Mouse (Mus musculus) ovary, postnatal 14 days (tissue): ENCODE results near the gene Gdf11.
A peak's percentile ranks its signal among the peaks of the same experiment; 100 is the strongest.

ENCODE experiments used
- DNase-seq: peaks from one replicate; pipeline ENCODE4 v3.0.0; 2022; ENCODE audit warnings: low spot score

The Gdf11 gene

DNA sequence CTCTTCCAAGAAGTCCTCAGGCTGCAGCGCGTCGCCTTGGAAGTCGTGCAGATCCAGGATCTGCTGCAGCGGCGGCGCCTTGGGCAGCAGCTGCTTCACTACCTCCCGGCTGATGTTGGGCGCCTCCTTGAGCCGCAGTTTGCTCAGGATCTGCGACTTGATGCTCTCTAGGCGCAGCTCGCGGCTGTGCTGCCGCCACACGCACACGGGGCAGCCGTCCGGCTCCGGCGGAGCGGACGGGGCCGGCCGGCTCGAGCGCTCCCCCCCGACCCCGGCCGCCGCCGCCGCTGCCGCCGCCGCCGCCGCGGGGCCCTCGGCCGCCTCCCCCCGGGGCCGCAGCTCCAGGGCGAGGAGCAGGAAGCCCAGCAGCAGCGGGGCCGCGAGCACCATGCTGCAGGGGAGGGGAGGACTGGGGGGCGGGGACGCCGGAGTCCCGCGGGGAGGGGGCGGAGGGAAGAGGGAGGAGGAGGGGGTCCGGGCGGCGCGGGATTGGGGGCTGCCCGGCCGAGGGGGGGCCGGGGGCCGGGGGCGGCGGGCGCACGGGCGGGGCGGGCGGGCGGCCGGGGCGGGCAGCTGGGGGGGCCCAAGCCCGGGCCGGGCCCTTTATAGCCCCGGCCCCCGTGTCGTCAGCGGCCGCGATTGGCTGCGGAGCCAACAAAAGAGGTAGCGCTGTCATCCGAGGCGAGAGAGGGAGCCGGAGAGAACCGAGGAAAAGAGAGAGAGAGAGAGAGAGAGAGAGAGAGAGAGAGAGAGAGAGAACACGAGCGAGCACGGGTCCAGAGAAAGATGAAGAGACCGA lies at the start of gene Gdf11:
TSS of gene Gdf11 (minus strand) at position 423 of the 799 bp plus-strand sequence.
- no peak for DNase-seq

DNA sequence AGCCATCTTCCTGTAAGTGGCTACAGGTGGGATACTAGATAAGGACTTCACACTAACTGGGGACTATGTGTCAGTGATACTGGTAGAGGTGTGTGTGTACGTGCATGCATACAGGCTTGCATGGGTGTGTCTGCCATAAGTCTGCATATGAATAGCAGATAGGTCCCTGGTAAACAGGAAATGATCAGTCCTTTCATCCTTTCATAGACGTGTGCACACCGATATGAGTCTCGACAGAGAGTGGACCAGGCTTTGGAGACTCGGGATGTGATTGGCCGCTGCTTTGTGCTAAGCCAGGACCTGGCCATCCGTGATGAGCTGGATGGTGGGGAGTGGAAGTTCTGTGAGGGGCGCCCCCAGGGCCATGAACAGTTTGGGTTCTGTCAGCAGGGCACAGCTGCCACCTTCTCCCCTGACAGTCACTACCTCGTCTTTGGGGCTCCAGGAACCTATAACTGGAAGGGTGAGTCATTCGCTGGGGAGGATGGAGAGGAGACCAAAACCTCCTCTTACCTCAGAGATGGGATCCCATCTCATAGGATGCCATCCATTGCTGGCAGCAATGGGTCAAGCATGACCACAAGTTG lies 49.0 kb upstream of the Gdf11 start:
- no peak for DNase-seq

DNA sequence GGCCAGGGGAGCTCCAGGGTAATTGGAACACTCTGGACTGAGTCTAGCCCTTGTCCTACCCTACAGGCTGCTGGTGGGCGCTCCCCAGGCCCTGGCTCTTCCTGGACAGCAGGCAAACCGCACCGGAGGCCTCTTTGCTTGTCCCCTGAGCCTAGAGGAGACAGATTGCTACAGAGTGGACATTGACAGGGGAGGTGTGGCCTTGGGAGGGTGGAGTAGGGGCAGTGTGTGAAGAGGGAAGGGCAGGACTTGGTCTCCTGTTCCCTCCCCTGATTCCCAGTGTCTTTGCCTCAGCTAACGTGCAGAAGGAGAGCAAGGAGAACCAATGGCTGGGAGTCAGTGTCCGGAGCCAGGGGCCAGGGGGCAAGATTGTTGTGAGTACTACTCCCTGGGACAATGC lies 47.5 kb upstream of the Gdf11 start:
- DNase-seq = no peak

DNA sequence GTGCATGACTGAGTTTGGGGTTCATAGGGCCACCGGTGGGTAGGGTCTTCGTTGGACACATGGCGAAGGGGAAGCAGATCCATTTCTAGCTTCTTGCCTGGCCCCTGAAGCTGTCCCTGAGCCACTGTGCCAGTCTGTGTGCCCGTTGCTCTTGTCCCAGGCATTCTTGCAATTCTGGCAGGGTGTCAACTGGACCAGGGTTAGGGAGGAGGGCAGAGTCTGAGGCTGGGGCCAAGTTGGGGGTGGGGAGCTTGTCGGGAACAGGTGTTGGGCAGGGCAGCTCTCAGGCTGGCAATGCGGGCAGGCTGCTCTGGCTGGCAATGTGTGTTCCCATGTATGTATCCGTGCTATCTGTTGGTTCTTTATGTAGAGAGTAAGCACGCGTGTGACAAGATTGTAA lies 46.9 kb upstream of the Gdf11 start:
- DNase-seq = no peak

DNA sequence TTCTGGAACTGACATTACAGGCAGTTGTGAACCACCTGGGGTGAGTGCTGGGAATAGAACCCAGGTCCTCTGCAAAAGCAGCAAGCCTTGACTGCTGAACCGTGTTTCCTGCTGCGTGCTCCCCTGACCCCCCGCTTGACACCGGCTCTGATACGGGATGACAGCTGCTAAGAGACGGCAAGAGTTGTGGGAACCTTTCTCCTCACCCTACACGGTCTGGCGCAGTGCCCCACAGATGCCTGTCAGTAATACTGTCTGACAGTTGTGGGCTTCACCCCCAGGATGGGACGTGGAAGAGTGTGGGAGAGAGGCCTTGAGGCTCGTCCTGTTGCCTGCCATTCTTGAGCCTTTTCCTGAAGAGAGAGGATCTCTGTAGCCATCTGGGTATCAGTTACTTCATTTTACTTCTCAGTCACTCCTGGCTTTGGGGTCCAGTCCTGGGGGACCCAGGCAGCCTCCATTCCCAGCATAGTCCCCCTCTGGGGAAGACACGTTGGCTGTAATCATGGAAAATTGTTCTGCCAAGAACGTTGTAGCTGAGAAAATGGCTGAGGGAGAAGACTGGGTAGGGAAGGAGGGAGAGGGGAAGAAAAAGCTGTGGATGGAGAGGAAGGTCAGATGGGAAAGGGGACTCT lies 46.4 kb upstream of the Gdf11 start:
- DNase-seq = no peak

DNA sequence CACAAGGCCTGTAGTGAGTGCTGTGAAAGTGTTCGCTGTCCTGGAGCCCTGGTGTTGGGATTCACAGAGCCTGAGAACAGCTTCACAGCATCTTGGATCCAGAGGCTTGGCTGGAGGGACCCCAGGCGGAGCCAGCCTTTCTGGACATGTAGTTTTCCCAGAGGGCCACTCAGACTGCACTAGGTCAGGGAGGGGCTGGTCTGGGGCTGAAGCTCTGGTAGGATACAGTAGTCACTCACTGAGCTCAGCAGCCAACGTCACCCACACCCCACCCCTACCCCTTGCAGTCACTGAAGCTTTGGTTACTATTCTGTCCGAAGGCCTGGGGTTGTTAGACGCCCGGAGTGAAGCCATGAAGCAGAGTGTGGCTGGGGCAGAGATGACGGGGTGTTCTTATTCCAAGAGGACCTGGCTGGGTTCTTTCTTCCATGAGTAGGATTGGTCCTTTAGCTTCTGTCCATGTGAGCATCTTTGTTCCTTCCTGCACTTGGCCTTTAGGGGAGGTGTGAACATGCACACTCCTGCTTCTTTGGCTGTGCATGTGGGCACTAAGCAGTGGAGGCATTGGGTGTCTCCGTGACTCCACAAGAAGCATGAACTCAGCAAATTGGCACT lies 44.4 kb upstream of the Gdf11 start:
- DNase-seq = no peak

DNA sequence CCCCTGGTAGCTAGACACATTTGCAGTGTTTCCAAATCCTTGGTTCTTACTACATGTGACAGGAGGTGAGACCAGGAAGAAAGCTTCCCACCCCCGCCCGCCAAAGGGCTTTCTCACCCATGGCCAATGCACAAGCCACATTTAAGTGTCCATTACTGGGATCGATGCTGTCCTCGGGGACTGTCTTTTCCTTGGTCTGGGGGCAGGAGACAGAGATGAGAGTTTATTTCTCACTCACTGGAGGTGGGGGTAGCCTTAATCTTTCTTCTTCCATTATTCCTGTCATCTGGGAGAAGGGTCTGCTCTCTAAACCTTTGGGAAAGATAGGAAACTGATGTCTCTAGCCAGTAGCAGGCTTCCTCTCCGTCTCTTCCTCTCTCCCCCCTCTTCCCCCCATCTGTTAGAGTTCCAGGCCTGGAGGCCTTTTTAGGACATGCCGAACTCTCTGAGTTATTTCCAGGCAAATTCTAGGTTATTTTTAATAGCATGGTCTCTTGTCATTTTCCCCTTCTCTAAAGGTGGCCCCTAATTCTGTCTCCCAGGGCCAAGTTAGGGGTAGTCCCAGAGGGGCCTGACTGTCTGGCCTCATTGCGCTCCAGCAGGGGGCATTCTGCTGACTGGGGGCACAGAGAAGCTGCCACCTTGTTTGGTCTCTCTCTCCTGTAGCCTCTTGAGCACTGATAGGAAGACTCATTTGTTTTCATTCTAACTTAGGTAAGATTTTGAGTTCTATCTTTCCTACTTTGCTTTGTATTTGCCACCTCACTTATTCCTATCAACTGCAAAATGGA lies 43.7 kb upstream of the Gdf11 start:
- DNase-seq = no peak

DNA sequence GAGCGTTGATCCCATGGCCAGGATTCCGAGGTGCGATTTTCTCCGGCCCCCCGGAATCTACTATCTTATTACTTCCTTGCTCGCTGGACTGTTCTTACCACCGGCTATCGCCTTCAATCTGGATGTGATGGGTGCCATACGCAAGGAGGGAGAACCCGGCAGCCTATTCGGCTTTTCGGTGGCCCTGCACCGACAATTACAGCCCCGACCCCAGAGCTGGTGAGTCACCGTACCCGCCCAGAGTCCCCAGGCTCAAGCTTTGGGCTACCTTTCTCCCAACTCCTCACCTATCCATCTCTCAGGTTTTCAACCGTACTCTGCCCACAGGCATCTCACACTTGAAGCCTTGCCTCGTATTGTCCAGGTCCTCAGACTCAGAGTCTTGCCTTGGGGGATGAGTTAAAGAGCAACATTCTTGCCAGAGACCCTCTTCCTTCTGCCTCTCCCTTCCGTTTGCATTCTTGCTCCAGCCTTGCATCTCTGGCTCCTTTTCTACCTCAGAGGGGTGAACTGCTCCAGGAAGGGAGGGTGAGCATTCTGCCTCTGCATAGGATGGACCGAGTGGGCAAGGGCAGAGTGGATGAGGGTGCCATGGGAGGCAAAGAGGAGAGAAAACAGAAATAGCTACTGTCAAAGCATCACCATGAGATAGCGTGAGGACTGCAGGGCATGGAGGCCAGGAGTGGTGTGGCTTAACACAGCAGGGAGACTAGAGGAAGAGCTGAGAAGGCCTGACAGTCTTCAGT lies 42.6 kb upstream of the Gdf11 start:
- no peak for DNase-seq

DNA sequence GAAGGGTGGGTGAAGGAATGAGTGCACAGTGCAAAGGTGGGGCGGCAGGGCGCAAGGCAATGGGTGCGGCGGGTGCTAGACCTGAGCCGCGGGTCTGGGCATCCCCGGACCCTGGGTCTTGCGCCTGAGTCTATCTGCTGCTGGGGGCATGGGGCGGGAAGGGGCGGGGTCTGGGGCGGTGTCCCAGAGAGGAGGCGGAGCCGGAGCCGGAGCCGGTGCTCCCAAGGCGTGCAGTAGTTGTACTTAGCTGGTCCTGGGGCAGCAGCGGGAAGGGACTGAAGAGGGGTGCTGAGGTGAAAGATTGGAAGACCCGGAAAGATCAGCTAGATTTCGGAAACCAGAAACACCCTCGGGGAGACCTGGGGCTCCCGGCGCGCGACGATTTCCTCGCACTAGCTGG lies 42.1 kb upstream of the Gdf11 start, which contains the start of gene Itga7:
TSS of gene Itga7 (plus strand) at position 245 of the 400 bp plus-strand sequence.
- DNase-seq = no peak

DNA sequence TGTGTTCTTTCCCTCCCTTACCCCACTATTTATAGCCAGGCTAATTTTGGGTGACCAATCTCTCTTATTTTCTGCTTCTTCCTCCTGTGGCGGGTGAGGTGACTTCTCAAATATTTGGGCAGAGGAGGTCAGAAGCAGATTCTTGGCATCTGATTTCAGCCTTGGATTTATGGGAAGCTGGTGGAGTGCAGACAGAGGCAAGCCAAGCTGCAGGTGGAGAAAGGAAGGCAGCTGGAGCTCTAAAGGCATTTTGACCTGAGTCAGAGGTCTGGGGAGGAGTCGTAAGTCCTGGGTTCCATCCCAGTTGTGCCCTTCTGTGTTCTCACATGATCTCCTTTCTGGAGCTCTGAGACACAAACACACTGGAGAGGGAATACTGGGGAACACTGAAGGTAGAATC lies 39.9 kb upstream of the Gdf11 start:
- DNase-seq = no peak

DNA sequence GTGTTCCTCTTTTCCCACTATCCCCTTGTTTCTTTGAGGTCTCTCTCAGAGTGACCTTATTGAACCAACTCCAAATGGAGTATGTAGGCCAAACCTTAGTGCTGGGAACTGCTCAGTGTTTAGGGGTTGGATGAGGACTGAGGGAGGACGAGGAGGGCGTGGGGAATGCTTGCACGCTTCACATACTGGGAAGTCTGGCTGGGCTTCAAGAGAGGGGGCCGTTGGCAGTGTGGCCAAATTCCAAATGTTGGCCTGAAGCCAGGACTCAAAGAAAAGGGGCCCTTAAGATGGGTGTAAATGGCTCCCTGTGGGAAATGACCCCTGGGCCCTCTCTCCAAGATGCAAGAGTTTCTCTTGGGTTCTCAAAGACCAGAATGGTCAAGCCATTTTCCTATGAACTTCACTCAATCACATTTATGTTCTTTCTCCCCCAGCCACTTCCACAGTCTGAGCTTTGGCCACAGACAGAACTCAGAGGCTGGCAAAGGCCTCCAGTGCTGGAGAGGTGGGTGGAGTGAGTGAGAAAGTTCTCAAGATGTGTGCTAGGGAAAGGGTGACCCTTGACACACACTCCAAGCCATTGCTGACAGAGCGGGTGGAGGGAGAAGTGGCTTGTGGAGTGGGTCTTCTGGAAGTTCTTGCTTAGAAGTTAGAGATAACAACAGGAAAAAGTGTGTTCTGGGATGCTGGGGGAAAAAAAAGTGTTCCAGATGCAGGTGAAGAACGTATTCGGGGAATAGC lies 38.3 kb upstream of the Gdf11 start:
- no peak for DNase-seq

DNA sequence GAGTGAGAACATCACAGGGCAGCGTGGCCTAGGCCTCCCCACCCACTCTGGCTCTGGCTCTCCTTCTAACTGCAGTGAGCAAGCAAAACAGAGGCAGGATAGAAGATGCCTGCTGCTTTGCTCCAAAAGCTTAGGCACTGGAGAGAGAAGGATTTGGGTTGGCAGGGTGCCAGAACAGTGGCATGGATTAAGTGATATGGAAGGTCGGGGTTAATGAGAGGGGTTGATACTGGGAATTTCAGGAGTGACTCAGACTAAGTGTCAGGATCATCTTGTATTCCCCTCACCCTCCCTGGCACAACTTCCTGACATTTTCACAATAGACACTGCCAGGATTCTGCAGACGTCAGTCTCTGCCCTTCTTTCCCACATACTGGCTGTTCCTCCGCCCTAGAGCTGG lies 36.8 kb upstream of the Gdf11 start:
- DNase-seq = no peak

DNA sequence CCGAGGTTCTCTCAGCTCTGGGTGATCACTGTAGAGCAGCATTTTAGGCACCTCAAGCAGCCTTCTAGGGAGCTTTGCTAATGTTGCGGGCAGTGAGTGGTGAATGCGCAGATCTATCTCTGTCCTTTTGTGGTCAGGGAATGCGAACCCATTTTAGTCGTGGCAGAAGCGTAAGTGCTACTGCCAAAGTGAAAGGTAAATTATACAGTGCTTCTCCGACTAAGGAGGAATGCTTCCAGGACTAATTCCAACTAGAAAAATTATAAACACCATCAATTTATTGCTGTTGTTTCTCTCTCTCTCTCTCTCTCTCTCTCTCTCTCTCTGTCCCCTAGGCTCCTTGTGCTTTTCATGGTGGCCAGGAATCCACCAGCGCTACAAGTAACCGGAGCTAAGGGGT lies 32.4 kb upstream of the Gdf11 start, which contains the start of gene Bloc1s1:
TSS of gene Bloc1s1 (minus strand) at position 101 of the 400 bp plus-strand sequence.
- DNase-seq = no peak

DNA sequence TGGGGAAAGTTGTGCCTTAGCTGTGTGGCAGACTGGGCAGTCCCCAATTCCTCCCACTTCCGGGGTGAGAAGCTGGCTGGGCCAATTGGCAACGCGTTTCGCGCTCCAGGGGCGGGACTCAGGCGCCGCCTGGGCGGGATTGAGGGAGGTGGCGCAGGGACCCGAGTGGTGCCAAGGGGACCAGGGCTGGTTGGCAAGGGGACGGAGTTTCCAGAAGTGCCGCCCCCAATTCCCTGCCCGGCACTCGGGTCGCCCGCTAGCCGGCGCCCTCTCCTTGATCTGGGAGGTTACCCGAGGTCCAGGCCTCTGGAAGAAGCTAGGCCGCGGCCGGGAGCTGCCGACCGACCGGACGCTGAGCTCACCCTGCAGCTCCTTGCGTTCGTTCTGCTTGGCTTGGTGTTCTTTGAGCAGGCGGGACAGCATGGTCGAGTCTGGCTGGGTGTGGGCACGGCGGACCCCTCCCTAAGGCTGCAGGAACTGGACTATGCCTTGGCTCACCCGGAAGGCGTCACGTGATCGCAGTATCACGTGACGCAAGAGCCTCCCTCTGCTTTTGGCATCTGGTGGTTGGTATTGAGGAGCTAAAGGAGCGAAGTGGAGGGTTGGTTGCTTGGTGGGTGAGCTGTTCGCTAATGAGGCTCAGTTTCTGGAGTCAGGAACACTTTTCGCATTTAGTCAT lies 31.6 kb upstream of the Gdf11 start:
- peak; percentile 92 for DNase-seq

DNA sequence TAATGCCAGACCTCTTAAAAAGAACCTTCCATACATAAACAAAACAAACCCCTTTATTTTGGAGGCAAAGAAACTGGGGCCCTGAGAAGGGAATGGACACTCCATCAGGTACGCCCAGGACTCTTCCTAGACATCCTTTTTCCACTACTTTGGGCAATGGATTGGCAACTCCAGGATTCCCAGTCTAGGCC lies 31.2 kb upstream of the Gdf11 start, which contains the start of gene Rdh5:
TSS of gene Rdh5 (minus strand) at position 67 of the 191 bp plus-strand sequence.
- DNase-seq = no peak

DNA sequence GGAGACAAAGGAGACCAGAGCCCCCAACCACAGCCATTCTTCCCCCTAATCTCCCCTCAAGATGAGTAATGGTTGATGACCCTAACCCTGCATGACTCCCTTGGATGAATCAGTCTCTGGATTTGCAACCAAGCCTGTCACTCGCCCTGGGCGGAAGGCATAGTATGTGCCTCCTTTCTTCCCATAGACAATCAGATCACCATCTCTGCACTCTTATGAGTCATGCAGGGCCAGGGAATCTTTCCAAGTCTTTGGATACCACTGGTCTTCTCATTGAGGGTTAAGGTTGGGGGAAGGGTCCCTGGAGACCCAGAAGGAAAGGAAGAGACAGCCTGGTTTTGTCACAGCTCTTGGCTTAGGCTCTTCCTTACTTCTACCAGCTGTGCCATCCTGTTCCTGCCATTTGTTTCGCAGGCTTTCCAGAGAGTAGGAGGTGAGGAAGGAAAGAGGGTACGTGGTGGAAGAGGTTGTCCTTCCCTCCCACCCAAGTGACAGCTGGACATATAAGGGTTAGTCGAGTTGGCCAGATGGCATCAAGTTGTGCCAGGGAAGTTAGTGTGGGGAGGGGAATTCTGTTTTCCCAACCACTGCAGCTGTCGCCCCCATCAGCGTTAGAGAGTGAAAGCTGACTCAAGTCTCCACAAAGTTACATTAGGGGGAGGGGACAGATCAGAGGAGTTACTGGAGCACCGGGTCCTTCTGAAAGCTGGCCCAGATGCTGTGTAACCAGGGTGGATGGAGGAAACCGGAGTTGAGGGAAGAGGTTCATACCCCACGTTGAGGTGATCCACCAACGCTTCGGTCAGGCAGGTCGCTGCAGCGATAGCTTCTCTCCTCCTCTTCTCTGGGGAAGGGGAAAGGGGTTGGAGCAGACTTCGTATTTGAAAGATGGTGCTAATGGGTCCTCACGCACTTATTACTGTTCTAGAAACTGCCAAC lies 30.6 kb upstream of the Gdf11 start:
- no peak for DNase-seq

DNA sequence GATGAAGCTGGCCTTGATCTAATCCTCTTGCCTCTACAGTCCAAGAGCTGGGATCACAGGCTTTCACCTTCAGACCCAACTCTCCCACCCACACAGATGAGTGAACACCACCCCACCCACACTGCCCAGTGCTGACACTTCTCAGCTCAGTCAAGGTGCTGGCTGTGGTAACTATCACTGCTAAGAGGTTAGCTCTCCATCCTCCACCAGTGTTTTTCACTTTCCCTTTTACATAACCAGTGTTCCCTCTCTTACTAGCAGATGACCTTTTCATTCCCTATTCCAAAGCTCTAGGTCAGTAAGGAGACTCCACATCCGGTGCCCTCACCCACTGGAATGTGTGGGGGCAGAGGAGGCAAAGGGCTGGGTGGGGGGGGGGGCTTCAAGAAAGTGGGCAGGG lies 29.7 kb upstream of the Gdf11 start:
- no peak for DNase-seq

DNA sequence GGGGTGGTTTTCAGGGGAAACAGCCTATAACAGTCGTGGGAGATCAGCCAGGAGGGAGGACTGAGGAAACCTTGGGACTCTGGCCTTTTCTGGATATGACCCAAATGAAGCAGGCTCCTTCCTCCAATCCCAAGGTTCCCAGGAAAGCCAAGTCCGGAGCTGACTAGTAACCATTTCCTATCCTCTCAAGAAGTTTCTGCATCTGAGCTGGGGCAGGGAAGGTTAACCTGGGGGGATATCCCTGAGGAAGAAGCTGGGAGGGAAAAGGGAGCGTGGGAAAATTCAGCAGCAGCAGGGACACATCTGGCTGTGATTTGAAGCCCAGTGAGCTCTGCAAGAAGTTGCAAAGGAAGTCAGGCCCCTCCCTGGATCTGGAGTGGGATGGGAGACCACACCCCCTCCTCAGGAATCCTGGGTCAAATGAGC lies 29.2 kb upstream of the Gdf11 start:
- no peak for DNase-seq

DNA sequence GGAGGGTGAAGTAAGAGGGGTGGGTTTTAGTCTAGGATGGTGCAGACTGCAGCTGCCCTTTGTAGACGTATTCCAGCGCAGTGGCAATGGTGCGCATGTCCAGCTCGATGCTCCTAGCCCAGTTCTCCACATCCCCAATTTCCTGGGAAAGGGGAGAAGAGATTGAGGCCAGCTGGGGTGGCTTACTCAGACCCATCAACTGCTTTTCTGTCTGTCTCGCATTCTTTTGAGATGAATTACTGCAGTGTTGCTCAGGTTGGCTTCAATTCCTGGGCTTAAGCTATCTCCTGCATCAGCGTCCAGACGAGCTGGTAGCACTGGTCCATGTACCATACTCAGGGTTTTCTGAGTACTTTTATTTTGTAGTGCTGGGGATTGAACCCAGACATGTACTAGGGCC lies 28.4 kb upstream of the Gdf11 start:
- DNase-seq = no peak
